Mouse (Mus musculus) C2C12 (cell line): ENCODE data around the gene Nr2c2ap.

Experiments used
- CEBPB ChIP-seq: IDR thresholded peaks from one replicate; pipeline ENCODE4 v1.6.1; 2011; ENCODE audit warnings: low read depth, mild to moderate bottlenecking, control low read depth, moderate library complexity
- CTCF ChIP-seq: IDR thresholded peaks from one replicate; pipeline ENCODE4 v1.5.1; 2011; ENCODE audit not compliant: control insufficient read depth, insufficient read depth, insufficient read length
- FOSL1 ChIP-seq: IDR thresholded peaks from one replicate; pipeline ENCODE4 v1.8.0; 2011; ENCODE audit warnings: mild to moderate bottlenecking, low read length; ENCODE audit not compliant: poor library complexity, insufficient read depth, severe bottlenecking
- MAX ChIP-seq: IDR thresholded peaks from one replicate; pipeline ENCODE4 v1.6.1; 2011; ENCODE audit warnings: mild to moderate bottlenecking, control low read depth
- MYOG ChIP-seq: IDR thresholded peaks from one replicate; pipeline ENCODE4 v1.6.1; 2011; ENCODE audit not compliant: control insufficient read depth, insufficient read length; ENCODE audit errors: extremely low read depth
- USF1 ChIP-seq: IDR thresholded peaks from one replicate; pipeline ENCODE4 v1.6.1; 2011; ENCODE audit warnings: low read depth, mild to moderate bottlenecking, control low read depth, moderate library complexity

DNA sequence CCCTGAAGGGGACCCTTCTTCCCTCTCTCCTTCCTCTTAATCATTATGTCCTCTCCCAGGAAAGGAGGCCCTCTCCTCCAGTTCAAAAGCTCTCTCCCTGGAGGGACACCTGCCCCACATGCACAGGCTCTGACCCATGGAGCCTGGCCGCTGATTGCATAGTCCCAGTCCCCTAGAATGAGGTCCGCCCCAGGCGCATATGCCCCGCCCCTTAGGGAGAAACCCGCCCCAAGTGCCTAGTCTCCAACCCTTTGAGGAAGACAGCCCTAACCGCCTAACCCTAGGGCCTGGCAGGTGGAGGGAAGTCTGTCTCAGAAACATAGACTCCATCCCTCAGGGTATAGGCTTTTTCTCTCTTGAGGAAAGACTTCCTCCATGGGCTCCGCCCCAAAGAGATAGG, 43.9 kb upstream of the Nr2c2ap start:
- TF ChIP-seq MAX = no peak
- no peak for TF ChIP-seq CTCF
- TF ChIP-seq USF1 = no peak
- TF ChIP-seq FOSL1 = no peak
- TF ChIP-seq CEBPB = no peak
- no peak for TF ChIP-seq MYOG
